Mouse (Mus musculus) B cell, adult 2 months (primary cell): ENCODE results near the gene Zfp991.
"Not testable (repeated sequence)": the region's sequence is repeated elsewhere in the genome, so short reads cannot be mapped to it uniquely, and the experiment has no call there.

Source experiments
- DNase-seq, 2 experiments: peaks; one replicate each; pipeline ENCODE4 v3.0.0; 2022

The Zfp991 gene

DNA sequence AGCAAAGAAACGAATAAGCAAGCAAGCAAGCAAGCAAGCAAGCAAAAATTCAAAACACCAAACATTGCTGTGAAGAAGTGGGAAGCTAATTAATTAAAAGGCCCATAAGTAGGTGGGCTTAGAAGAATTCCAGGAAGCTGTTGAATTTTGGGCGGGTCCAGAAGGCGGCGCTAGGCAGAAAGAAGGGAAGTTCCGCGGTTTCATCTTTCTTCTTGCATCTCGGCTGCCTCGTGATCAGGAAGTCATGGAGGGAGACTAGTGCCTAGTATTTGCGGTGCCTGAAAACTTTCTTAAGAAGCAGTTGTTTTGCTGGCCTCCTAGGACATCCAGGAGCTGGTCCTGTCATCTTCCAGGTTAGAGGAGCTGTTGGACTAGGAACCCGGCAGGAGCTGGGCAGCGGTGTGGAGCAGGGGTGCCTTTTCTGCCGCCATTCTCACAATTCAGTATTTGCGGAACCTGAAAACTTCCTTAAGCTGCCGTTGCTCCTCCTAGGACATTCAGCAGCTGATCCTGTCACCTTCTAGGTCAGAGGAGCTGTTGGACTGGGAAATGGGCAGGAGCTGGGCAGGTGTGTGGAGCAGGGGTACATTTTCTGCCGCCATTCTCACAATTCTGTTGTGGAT is at the start of gene Zfp991:
Zfp991 (plus strand) TSS at position 202 of the 623 bp plus-strand sequence.
- DNase-seq: not testable (repeated sequence)

DNA sequence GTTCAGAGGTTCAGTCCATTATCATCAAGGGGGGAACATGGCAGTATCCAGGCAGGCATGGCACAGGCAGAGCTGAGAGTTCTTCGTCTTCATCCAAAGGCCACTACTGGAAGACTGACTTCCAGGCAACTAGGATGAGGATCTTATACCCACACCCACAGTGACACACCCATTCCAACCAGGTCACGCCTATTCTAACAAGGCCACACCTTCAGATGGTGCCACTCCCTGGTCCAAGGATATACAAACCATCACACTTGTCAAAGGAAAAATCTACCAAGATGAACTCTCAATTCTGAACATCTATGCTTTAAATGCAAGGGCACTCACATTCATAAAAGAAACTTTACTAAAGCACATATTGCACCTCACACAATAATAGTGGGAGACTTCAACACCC is 36.2 kb upstream of the Zfp991 start:
- not testable (repeated sequence) for DNase-seq

DNA sequence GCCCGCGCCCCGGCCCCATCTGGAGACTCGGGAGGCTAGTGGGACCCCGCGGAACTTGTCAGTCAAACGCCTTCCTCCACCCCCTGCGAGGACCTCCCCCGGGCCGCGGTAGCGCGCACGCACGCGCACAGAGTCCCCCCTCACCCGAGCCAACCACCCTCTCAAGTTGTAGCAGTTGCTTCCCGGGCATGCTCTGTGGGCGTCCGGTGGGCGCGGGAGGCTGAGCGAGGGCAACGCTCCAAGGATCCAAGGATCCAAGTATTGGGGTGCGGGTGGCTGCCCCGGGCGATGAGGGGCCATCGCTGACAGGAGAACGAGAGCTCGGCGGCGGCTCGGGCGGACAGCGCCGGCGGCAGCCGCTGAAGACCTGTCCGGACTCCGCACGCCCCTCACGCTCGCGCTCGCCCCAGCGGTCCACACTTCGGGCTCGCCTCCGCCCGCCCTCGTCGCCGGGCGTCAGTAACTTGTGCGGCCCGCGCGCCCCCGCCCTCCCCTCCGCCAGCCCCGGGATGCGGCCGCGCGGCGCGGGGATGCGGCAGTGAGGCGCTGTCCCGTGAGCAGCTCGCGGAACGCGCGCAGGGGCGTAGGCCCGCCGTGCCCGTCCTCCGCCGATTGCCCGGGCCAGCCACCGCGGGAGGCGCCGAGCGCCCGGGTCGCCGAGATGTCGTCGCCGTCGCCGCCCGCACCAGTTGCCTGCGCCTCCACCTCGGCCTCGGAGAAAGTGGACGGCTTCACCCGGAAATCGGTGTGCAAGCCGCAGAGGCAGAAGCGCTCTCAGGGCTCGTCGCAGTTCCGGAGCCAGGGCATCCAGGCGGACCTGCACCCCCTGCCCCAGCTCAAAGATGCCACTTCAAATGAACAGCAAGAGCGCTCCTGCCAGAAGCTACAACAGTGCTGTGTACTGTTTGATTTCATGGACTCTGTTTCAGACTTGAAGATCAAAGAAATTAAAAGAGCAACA is 29.9 kb upstream of the Zfp991 start:
- DNase-seq: not testable (repeated sequence)

GRCm38 (mm10) chr4:147103814-147104213 is 28.0 kb upstream of the Zfp991 start:
- DNase-seq: not testable (repeated sequence)

DNA sequence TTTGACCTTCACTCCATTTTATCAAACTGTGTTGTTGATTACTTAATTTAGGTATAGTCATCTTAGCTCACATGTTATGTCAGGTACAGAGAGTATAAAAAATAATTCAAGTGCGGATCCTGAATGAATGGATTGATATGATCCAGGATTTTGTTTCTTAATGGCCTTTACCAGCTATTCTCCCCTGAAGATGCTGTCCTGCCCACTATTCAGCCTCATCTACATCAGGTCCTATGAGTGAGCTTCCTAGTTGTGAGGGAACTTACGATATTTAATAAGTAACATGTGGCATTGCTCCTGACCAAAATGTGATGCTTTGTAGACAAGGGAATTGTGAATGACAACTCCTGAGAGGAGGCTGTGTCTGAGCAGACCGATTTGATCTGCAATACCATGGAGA is 14.0 kb upstream of the Zfp991 start:
- not testable (repeated sequence) for DNase-seq

GRCm38 (mm10) chr4:147122286-147122685 is 9.6 kb upstream of the Zfp991 start:
- not testable (repeated sequence) for DNase-seq

DNA sequence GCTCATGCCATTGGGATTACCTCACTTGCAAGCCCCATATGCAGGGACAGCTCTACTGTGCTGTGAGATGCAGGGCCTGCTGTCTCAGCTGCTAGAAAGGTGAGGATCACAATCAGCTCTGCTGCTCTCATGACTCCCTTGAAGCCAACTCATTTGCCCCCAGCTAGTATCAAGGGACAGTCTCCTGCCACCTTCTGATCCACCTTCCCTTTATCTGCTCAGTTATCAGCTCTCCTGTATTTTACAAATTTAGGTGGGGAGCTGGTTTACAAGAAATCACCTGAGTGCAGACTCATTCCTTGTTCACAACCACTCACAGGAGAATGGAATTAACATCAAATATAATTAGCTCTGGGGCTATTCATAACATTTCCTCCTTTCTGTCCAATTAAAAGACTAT is 8.0 kb upstream of the Zfp991 start:
- DNase-seq: not testable (repeated sequence)

- not testable (repeated sequence) for DNase-seq
These were observed 7.2 kb upstream of the Zfp991 start for GRCm38 (mm10) chr4:147124400-147125306.

- not testable (repeated sequence) for DNase-seq
These were observed 6.5 kb upstream of the Zfp991 start for GRCm38 (mm10) chr4:147125326-147125725.

- DNase-seq: not testable (repeated sequence)
These were observed 6.0 kb upstream of the Zfp991 start for GRCm38 (mm10) chr4:147125870-147126269.

DNA sequence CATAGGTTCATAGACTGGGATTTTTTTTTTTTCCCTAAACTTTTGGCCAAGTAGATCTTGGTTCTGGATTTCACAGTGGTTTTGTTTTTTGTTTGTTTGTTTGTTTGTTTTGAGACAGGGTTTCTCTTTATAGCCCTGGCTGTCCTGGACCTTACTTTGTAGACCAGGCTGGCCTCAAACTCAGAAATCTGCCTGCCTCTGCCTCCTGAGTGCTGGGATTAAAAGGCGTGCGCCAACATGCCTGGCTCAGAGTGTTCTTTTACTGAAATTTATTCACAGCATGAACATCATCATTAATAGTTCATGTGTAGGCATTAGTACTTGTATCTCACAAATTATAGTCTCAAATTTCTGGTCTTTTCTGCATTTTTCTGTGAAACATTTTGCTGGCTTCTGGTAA is 5.4 kb upstream of the Zfp991 start:
- DNase-seq: not testable (repeated sequence)

DNA sequence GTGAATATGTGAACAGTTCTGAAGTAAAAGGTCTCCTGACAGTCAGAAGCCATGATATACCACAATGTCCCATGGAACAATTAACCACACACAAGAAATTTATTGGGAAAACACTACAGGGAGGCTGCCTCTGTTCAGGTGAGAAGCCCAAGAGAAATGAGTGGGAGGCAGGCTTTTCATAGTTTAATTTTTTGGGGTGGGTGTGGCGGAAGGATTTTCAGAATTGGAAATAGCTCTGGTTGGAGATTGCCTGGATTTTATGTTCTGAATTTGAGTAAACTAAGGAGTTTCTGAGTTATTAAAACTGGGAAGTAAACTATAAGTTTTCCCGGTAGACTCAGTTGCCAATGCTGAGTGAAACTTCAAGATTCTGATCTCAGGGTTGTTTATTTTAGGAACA is 4.7 kb upstream of the Zfp991 start:
- not testable (repeated sequence) for DNase-seq

DNA sequence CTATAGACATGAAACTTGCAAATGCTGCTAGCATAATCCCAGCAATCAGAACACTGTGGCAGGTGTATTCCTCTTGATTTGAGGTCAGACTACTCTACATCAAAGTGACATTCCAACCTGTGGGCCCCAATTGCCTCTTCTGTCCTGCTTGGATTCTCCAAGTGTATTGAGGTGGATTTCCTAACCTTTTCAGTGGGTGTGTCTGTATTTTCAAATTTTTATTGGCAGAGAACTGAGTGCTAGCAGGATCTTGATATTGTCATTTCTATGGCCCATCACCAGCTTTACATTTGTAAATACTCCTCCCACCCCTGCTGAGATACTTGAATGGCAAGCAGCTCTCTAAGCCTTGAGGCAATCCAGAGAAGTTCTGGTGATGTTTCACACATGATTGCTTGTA is 3.7 kb upstream of the Zfp991 start:
- DNase-seq: not testable (repeated sequence)

DNA sequence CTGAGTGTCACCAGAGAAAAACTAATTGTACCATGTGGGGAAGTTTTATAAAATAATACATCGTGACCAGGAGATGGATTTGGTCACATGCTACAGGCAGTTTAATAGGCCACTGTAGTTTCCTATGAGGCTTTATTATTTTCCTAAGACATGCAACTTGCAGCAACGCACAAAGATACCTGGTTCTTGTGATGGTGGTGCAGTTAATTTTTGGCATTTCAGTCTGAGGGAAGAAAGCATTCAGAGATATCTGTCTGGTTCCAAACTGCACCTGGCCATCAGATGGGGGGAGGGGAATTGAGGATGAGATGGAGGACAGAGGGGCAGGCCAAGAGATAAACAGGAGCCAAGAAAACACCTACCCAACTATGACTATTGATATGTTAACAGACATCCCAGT is 1.8 kb downstream of the Zfp991 start:
- DNase-seq: not testable (repeated sequence)

- DNase-seq: not testable (repeated sequence)
These were observed 9.9 kb downstream of the Zfp991 start for GRCm38 (mm10) chr4:147141757-147142156.

DNA sequence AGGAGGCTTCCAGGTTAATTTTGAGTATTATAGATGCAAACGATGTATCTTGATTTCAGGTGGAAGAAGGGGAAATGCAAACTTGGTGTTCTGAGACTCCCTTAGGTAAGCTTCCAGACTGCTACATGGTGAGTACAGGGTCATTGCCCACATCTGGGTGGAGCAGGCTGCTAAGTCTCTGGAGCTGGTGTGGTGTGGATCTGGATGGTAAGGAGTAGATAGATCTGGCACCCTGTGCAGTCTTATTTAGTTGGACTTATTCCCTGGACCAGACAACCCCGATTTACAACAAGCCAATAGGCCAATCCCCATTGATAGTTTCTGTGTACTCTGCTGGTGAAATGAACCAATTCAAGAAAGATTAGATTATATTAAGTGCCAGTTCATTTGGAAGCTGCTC is 33.4 kb downstream of the Zfp991 start:
- not testable (repeated sequence) for DNase-seq

GRCm38 (mm10) chr4:147170547-147170946 is 38.7 kb downstream of the Zfp991 start:
- not testable (repeated sequence) for DNase-seq

- DNase-seq: not testable (repeated sequence)
These were observed 39.7 kb downstream of the Zfp991 start for GRCm38 (mm10) chr4:147171557-147171956.

DNA sequence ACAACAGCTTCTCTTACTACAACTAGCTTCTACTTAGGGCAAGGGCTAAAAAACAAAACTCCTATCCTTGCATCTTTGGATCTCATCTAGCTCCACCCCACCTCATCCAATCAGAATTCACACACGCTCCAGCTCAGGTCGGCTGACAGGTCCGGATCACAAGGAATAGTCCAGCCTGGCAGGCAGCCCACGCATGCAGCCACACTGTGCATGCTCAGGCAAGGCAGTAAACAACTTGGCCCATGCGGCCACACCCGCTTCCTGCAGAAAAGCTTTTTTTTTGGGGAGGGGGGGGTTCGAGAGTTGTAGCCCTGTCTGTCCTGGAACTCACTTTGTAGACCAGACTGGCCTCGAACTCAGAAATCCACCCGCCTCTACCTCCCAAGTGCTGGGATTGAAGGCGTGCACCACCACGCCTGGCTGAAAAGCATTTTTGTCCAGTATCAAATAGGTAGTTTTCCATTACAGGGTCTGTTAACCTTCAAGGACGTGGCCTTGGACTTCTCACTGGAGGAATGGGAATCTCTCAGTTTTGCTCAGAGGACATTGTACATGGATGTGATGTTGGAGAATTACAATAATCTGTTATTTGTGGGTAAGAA is 44.5 kb downstream of the Zfp991 start:
- DNase-seq: not testable (repeated sequence)

GRCm38 (mm10) chr4:147181141-147181685 is 49.4 kb downstream of the Zfp991 start:
- not testable (repeated sequence) for DNase-seq

- not testable (repeated sequence) for DNase-seq
These were observed 50.3 kb downstream of the Zfp991 start for GRCm38 (mm10) chr4:147181969-147182705.
